Mouse (Mus musculus) embryo, embryonic 9.5 days (tissue): ENCODE measurements around the gene Gast.
A peak's percentile ranks its signal among the peaks of the same experiment; 100 is the strongest.

Experiments
- DNase-seq: peaks from one replicate; pipeline ENCODE4 v3.0.0-alpha.2; 2017; ENCODE audit errors: extremely low spot score

The Gast gene

DNA sequence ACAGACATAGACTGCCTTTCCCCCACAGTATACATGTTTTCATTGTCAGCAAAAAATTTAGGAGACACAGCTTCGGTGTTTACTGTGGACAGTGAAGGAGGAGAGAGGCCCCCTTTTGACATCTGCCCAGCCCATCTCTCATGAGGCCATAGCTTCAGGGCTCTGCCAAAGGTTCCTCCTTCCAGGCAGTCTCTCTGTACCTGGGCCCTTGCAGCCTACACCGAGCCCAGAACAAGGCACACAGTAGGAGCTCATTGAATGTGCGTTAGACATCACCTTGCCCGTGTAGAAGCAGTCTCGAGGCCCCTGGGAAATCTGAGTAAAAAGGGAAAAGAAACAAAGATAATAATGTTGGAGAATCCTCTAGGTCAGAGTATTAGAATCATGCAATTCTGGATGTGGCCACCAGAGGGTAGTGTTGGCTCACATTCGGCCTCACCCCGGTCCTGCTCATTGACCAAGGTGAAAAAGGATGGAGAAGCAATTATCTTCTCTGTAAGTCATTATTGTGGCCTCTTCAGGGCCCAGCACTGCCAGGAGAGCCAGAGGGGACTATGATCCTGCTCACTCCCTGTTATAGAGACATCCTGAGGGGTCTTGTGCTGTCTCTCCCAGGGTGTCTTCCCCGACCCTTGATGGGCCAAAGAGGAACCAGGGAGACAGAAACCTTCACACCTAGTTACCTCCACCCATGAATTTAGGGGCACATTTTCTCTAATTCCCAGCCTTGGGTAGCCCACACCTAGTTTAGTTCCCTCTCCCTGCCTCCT, 28.2 kb downstream of the Gast start:
- peak; percentile 79 for DNase-seq

DNA sequence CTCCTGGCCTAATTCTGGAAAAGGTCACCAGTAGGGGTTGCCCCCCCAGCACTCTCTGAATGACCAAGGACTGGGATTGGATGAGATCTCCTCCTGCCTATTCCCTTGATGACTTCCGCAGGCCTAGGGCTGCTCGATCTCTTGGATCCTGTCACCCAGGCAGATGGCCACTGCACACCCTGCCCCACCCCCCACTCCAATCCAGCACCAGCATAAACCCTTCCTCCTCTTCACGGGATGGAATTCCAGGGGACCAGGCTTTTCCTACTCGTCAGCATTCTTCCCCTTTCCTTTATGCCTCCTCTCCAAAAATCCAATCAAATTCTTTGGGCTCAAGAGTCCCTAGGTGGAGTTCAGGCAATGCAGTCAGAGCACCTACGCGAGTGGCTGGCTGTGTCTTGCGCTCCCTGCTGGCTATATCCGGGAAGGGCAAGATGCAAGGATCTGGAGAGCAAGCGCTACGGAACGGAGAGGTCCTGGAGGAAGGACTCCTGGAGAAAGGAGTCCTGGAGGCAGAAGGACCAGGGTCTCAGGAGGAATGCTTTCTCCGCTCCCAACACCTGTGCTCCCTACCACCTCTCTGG, 28.9 kb downstream of the Gast start:
- peak; percentile 64 for DNase-seq

DNA sequence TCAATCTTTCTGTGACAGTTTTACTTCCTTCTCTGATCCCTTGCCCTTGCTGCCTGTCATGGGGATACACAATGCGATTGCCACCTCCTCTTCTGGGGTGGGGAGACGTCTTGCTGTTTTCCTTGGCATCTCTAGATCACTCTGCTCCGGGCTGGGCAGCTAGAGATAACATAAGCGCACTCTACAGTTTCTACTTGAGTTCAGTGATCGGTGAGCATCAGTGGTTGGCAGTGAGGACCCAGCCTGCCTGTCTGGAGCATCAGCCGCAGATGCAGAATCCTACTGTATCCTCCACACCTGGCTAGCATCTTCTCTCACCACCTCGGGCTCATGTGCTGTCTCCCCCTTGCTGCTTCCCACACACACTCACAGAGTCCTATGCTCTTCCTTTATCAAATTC, 34.9 kb downstream of the Gast start:
- no peak for DNase-seq

DNA sequence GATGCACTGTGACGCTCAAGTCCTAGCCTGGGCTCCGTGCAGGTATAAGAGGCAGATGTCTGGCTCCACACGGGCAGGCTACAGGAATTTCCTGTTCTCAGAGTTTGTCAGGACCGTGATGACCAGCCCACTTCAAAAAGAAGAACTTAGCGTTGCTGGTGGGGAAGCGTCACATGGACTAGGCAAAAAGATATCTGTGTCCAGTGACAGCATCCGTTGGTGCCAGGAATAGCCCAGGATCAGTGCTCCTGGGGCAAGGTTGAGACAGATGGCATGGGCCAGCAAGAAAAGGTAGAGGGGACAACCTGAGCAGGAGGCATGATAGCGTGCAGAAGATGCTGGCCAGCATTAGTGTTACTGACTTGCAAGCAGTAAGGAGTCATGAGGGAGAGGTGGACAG, 35.6 kb downstream of the Gast start:
- DNase-seq = no peak

DNA sequence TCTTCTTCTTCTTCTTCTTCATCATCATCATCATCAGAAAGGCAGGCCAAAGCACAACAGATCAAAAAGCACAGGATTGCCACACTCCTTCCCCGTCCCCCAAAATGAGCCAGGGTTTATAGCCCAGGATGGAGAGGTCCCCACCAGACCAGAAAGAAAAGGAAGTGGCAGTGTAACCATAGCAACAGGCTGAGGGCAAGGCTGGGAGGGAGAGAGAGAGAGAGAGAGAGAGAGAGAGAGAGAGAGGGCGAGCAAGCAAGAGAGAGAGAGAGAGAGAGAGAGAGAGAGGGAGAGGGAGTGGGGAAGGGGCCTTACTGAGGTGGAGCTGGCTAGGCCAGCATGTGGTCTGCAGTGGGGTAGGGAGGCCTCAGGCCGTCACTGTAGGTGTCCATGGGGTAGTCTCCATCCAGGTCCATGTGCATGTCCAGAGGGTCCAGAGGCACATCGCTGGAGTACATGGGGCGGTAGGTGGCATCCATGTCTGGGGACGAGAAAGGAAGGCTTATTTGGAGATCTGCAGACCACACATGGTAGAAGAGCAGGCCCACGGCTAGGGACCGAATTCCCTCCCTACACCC, 37.9 kb downstream of the Gast start:
- DNase-seq = no peak

DNA sequence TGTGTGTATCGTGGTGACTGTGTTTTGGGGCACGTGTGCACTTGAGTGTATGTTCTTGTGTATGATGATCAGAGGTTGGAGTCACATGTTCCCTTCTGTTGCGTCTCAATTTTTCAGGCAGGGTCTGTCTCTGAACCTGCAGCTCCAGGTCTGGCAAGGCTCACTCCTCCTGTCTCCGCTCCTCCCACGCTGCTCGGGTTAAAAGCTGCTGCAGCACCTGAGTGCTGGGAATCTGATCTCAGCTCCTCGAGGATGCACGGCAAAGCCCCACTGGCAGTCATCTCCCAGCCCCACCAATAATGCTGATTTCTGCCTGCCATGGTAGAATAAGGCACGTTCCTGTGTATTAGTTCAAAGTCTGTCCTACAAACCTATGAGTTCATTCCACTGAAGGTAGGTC, 40.9 kb downstream of the Gast start:
- no peak for DNase-seq

DNA sequence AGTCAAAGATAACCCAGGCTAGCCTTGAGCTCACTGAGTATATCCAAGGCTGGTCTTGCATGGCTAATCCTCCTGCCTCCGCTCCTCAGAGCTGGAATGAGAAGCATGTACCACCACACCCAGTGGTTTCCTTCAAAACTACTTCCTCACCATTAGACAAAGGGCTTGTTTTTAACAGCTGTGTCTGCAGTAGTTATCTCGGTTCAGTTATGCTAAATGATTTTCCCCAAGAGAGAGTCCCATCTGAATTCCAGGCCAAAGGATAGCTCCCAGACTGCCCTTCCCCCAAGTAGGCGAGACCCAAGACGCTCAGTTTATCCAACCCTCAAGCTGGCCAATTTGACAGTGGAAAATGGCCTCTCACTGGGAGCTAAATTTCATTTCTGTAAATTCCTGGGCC, 41.8 kb downstream of the Gast start:
- DNase-seq = no peak

DNA sequence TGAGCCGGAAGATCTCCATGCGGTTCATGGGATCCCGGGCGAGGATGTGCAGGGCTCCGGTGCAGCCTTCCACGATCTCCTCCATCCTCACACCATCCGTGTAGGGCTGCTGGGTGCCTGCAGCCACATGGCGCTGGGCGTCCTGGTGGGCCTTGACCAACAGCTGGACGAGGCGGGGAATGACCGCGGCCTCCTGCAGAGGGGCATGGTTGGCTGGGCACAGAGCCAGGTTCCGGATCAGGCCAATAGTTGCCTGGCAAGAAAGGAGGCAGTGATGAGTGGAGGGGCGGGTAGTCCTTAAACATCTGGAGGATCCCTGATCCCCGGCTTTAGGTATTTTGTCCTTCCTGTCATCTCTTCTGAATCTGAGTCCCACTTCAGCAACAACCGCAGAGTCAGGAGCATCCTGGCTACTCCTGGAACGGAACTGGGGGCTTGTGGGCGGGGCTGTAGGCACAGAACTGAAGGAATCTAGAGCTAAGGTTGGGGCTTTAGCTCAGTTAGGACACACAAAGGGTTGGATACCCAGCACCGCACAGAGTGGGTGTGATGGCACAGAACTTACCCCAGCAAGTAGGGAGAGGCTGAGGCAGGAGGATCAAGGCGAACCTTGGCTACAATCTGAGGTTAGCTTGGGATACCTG, 42.7 kb downstream of the Gast start:
- DNase-seq = no peak

DNA sequence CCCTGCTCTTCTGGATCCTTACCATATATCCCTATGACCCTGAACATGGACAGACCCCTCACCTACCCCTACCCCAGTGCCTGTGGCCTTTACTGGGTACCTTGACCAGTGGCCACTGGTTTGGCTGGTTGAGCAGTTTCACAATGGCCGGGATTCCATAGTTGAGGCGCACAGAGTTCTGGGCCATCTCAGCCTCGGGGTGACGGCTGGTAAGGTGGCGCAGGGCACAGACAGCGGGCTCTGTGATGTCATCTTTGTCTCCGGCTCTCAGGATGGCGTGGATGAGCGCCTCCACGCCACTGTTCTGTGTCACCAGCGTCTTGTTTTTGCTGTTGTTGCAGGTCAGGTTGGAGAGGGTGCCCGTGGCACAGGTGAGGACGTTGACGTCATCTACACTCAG, 43.8 kb downstream of the Gast start:
- no peak for DNase-seq

DNA sequence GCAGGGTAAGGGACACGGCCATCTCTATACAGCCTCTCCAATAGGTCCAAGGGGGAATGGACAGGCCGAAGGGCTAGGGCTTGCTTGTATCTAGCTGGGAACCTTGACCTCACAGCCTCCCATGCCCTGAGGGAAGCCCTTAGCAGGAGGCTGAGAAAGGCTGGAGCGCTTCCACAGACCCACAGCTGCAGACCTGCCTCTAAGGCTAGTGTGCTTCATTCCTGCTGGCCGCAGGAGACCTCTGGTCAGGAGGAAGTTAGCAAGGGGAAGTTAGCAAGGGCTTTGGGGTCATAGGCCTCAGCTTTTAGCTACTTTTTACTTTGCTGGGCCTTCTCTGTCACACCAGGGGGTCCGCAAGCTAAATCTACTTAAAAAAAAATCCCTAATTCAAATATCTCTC, 44.2 kb downstream of the Gast start:
- DNase-seq = no peak

DNA sequence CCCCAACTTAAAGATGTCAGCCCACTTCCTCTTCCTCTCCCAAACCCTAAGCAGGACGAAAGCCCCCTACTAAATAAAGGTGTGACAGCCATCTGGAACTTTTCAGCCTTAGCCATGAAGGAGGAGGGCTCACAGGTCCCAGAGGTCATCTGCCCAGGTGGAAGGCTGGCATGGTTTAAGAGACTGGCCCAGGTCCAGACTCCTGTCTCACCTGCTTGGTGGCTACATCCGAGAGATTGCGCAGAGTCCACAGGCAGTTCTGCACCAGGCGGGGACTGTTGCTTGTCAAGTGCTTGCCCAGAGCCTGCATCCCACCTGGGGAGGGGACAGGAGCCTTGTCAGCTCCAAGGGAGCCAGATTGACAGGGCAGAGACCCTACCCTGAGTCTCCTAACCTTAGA, 45.1 kb downstream of the Gast start:
- no peak for DNase-seq

DNA sequence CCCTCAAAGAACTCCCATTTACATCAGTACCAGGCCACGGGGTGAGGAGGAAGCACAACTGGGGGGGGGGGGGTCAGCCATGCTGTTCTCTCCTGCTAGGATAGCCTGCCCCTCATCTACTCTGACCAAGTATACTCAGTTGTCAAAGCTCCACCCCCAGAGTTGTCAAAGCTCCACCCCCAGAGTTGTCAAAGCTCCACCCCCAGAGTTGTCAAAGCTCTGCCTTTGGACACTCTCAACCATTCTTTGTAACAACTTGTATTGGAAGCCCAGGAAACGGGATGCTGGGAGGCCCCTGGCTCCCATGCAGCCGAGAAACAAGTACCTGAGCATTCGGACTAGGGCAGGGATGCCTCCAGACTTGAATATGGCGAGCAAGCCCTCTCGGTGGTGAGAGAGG, 48.5 kb downstream of the Gast start:
- no peak for DNase-seq

DNA sequence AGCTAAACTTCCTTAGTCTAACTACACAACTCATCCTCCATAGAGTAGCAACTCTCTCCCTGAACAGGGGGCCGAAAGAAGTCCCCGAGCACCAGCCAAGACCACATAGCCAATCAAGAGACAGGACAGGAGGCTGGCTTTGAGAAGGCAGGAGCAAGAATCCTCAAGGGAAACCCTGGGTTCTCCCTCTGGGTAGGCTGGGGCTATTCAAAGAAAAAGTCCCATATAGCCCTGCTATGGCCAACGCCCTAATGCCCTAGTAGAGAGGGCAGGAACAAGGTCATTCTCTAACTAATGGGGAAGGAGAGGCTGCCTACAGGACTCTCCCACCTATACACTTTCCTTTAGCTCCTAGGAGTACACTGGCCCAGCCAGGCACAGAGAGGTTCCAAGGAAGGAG, 50.8 kb downstream of the Gast start:
- DNase-seq = no peak

DNA sequence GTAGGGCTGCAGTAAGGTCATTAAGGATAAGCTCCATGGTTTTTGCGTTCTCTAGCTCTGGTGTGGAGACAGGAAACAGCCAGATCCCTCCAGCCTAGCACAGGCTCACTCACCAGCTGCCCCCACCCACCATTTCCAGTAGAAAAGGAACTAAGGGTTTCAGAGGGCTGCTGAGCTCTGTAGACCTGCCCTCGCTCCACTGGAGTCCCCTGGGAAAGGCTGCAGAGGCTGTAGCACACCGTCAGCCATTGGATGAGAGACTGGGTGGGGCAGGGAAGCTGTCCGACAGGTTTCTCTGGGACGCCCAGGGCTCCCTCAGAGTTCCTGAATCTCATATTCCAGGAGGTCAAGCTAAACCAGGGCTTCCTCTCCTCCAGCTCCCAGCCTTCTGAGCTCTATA, 52.4 kb downstream of the Gast start:
- DNase-seq = no peak
